Mouse (Mus musculus) thymus, adult 2 months (tissue): ENCODE data around the gene Stpg4. TPM values are rescaled to one million over a fixed set of nuclear protein-coding genes. Genes with fewer than 3 reads are reported as not detected.

ENCODE experiments used
- DNase-seq: peaks from one replicate; pipeline ENCODE4 v3.0.0; 2021
- H3K27ac ChIP-seq: fragments of 200-500 bp; 2 replicates; pipeline ENCODE4 v1.5.1; 2012; ENCODE audit warnings: low read length, control low read depth; ENCODE audit not compliant: control insufficient read depth, insufficient read depth
- H3K27me3 ChIP-seq: fragments of 200-500 bp; 2 replicates; pipeline ENCODE4 v1.6.1; 2012; ENCODE audit warnings: mild to moderate bottlenecking, low read length, moderate library complexity, mixed read lengths; ENCODE audit not compliant: control insufficient read depth, insufficient read depth
- H3K36me3 ChIP-seq: fragments of 200-500 bp; 2 replicates; pipeline ENCODE4 v1.6.1; 2012; ENCODE audit warnings: mild to moderate bottlenecking, low read length, moderate library complexity; ENCODE audit not compliant: control insufficient read depth, insufficient read depth
- H3K4me1 ChIP-seq: fragments of 200-500 bp; replicated peaks from 2 replicates; pipeline ENCODE4 v1.6.1; 2012; ENCODE audit warnings: low read length; ENCODE audit not compliant: control insufficient read depth, insufficient read depth
- H3K4me3 ChIP-seq: fragments of 200-500 bp; 2 replicates; pipeline ENCODE4 v1.5.1; 2012; ENCODE audit warnings: mild to moderate bottlenecking, low read length, control low read depth, moderate library complexity; ENCODE audit not compliant: control insufficient read depth, insufficient read depth
- CTCF ChIP-seq: fragments of 200-500 bp; IDR thresholded peaks from 2 replicates; pipeline ENCODE4 v1.5.1; 2012; ENCODE audit warnings: mild to moderate bottlenecking, control low read depth, low read length, moderate library complexity, borderline replicate concordance; ENCODE audit not compliant: control insufficient read depth, poor library complexity, insufficient read depth; ENCODE audit errors: extremely low read depth
- POLR2A ChIP-seq: fragments of 200-500 bp; IDR thresholded peaks from 2 replicates; pipeline ENCODE4 v1.6.1; 2012; ENCODE audit warnings: mild to moderate bottlenecking, low read length, control low read depth, moderate library complexity; ENCODE audit not compliant: control insufficient read depth, poor library complexity, insufficient read depth; ENCODE audit errors: extremely low read depth
- WGBS: fragments of 180-500 bp; shearing (Covaris S2); methylation state at CpG from one replicate; pipeline ENCODE4 v1.1.7; 2018; 5-methylcytosine and 5-hydroxymethylcytosine counted together
- polyA plus RNA-seq: library from polyadenylated mRNA; depleted of rRNA; stranded (reverse); fragments of >200 nt; gene quantifications from 2 replicates; pipeline ENCODE4 v1.2.3, GENCODE M21; 2012

Gene Stpg4
- polyA plus RNA-seq, 1 experiment = 0.24 TPM

- WGBS = 14% methylated on average over 16 of the region's 17 CpGs
- no peak overlapping the region for H3K4me3 ChIP-seq
- TF ChIP-seq CTCF (no peak), POLR2A (no peak)
- H3K27ac ChIP-seq = no peak overlapping the region
- H3K36me3 ChIP-seq = no peaks in the 10 kb centered on the region
- DNase-seq = no peak
- H3K27me3 ChIP-seq = no peaks in the 10 kb centered on the region
- H3K4me1 ChIP-seq = peaks cover 26% of the 10 kb centered on the region
Observed at GRCm38 (mm10) chr17:87458911-87459749, 31.6 kb upstream of the Stpg4 start.

GRCm38 (mm10) chr17:87457961-87458360 is 30.4 kb upstream of the Stpg4 start:
- 95% methylated on average over 7 of the region's 7 CpGs for WGBS
- peaks cover 26% of the 10 kb centered on the region for H3K4me1 ChIP-seq
- TF ChIP-seq POLR2A = no peak
- TF ChIP-seq CTCF = no peak
- no peak overlapping the region for H3K4me3 ChIP-seq
- no peak overlapping the region for H3K27ac ChIP-seq
- no peaks in the 10 kb centered on the region for H3K36me3 ChIP-seq
- DNase-seq = no peak
- H3K27me3 ChIP-seq = no peaks in the 10 kb centered on the region

DNA sequence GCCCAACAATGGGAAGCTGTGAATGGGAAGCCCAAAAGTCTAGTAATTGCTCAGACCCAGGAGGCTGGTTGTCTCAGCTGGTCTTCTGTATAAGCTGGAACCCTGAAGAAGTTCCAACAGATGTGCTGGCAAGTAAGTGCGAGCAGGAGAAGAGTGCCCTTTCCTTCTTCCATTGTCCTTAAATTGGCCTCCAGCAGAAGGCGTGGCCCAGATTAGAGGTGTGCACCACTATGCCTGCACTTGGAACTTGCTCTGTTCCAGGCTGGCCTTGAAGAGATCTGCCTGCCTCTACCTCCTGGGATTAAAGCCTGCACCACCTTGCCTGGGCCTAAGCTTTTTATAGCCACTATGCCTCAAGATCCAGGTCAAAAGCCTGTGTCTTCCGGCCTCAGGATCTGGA is 26.6 kb upstream of the Stpg4 start:
- 100% methylated on average over 3 of the region's 3 CpGs for WGBS
- Histone ChIP-seq H3K27me3 (no peaks in the 10 kb centered on the region), H3K4me3 (no peak overlapping the region), H3K36me3 (no peaks in the 10 kb centered on the region), H3K4me1 (peaks cover 4% of the 10 kb centered on the region; the same call in 1 of the 2 replicates), H3K27ac (no peak overlapping the region)
- DNase-seq = no peak
- TF ChIP-seq POLR2A (no peak), CTCF (no peak)

GRCm38 (mm10) chr17:87453336-87453735 is 25.8 kb upstream of the Stpg4 start:
- WGBS = 90% methylated on average over 7 of the region's 7 CpGs
- Histone ChIP-seq H3K4me3 (no peak overlapping the region), H3K27me3 (no peaks in the 10 kb centered on the region), H3K36me3 (no peaks in the 10 kb centered on the region), H3K27ac (no peak overlapping the region), H3K4me1 (no peaks in the 10 kb centered on the region)
- no peak for DNase-seq
- TF ChIP-seq POLR2A (no peak), CTCF (no peak)

DNA sequence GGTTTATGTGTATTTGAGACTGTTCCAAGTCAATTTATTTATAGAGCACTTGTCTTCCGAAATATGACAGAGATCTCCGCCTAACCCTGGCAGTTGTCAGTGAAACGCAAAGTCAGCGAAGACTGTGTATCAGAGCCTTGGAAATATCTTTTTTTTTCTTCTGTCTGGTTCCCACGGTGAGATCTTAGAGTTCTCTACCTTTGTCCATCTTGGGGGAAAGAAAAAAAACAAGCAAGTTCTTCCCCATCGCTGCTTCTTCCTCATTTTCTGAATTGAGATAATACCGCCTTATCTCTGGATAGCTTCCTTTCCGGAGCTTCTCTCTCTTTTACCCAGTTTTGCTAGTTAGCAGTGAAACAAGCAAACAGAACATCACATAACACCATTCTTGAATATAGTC is 21.3 kb upstream of the Stpg4 start:
- DNase-seq = no peak
- no peak for TF ChIP-seq POLR2A
- no peak for TF ChIP-seq CTCF
- no peak overlapping the region for H3K27ac ChIP-seq
- no peaks in the 10 kb centered on the region for H3K36me3 ChIP-seq
- no peak overlapping the region for H3K4me3 ChIP-seq
- WGBS = 56% methylated on average over 8 of the region's 8 CpGs
- H3K27me3 ChIP-seq = no peaks in the 10 kb centered on the region
- H3K4me1 ChIP-seq = peaks cover 5% of the 10 kb centered on the region

DNA sequence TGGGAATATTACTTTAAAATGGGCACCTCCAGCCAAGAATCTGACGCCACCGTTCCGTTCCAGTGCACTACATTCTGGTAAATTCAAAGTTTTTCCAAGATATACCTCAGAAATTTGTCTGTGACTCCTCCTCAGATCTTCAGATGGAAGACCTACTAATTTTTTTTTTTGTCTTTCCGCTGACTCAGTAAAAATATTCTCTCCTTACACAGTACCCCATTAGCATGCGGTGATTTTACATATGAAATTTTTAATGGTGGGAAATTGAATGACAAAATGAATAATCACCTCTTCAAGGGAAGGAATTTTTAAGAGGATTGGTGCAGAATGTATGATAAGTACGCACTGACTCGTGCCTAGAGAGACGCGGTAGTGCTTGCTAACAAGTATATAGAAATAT is 20.8 kb upstream of the Stpg4 start:
- Histone ChIP-seq H3K27ac (no peak overlapping the region), H3K4me3 (no peak overlapping the region), H3K27me3 (no peaks in the 10 kb centered on the region), H3K4me1 (peaks cover 5% of the 10 kb centered on the region), H3K36me3 (no peaks in the 10 kb centered on the region)
- WGBS = 89% methylated on average over 9 of the region's 9 CpGs
- no peak for DNase-seq
- TF ChIP-seq CTCF (no peak), POLR2A (no peak)
